Mouse (Mus musculus): ENCODE measurements at regions not wholly inside any gene's neighbourhood (a gene's known extent, or its start where the extent isn't known, plus 50 kb on each side); places are given as distances from the start of the nearest gene placed in this dataset.

GRCm38 (mm10) chr15:59845158-59845739 lies 171.2 kb downstream of the 4933412E24Rik start:
- no peak for TF ChIP-seq CTCF (IDR thresholded peaks at IDR 0.05; ENCODE audit: low read depth, low read length)
- TF ChIP-seq POLR2A (IDR thresholded peaks at IDR 0.05; ENCODE audit: extremely low read depth, insufficient read depth, low read length): no peak

Measured in liver, adult 2 months (tissue).